Mouse (Mus musculus): ENCODE measurements around the gene Ugt2b35.
"Not testable (repeated sequence)": the region's sequence is repeated elsewhere in the genome, so short reads cannot be mapped to it uniquely, and the experiment has no call there.

Gene Ugt2b35

GRCm38 (mm10) chr5:87000395-87001073, at the start of gene Ugt2b35:
Gene Ugt2b35 (plus strand): TSS chr5:87000860.
- no peak for ATAC-seq (ENCODE audit: low TSS enrichment)

- no peak for ATAC-seq (ENCODE audit: low TSS enrichment)
Measured at GRCm38 (mm10) chr5:86960504-86960903, 40.2 kb upstream of the Ugt2b35 start.

GRCm38 (mm10) chr5:86961587-86962358, 38.9 kb upstream of the Ugt2b35 start:
- no peak for ATAC-seq (ENCODE audit: low TSS enrichment)

GRCm38 (mm10) chr5:86962849-86963248, 37.8 kb upstream of the Ugt2b35 start:
- ATAC-seq (ENCODE audit: low TSS enrichment), result not testable (repeated sequence)

- ATAC-seq (ENCODE audit: low TSS enrichment), result not testable (repeated sequence)
Measured at GRCm38 (mm10) chr5:86967271-86967670, 33.4 kb upstream of the Ugt2b35 start.

- no peak for ATAC-seq (ENCODE audit: low TSS enrichment)
Measured at GRCm38 (mm10) chr5:87004735-87005134, 4.1 kb downstream of the Ugt2b35 start.

- ATAC-seq (ENCODE audit: low TSS enrichment), result no peak
Measured at GRCm38 (mm10) chr5:87015477-87015876, 14.8 kb downstream of the Ugt2b35 start.

- ATAC-seq (ENCODE audit: low TSS enrichment), result no peak
Measured at GRCm38 (mm10) chr5:87027359-87027758, 26.7 kb downstream of the Ugt2b35 start.

- no peak for ATAC-seq (ENCODE audit: low TSS enrichment)
Measured at GRCm38 (mm10) chr5:87030624-87031023, 30.0 kb downstream of the Ugt2b35 start.

All from frontal cortex, adult (tissue).